Mouse (Mus musculus) heart, adult 9 months (tissue): ENCODE results near the gene 1700029I15Rik.

Experiments used
- DNase-seq, 2 experiments: peaks; one replicate each; pipeline ENCODE4 v3.0.0; 2022; ENCODE audit warnings: low spot score in 2 of 2

The 1700029I15Rik gene

GRCm38 (mm10) chr2:92381901-92382588 is at the start of gene 1700029I15Rik:
1700029I15Rik (plus strand) TSS chr2:92382538.
- DNase-seq = no peak

- no peak for DNase-seq
Observed at GRCm38 (mm10) chr2:92342418-92342817, 39.9 kb upstream of the 1700029I15Rik start.

GRCm38 (mm10) chr2:92347191-92347590 is 35.1 kb upstream of the 1700029I15Rik start:
- no peak for DNase-seq

- DNase-seq = no peak
Observed at GRCm38 (mm10) chr2:92349589-92350425, 32.5 kb upstream of the 1700029I15Rik start.

GRCm38 (mm10) chr2:92350686-92351085 is 31.7 kb upstream of the 1700029I15Rik start:
- DNase-seq = no peak

GRCm38 (mm10) chr2:92353402-92353801 is 28.9 kb upstream of the 1700029I15Rik start:
- no peak for DNase-seq

GRCm38 (mm10) chr2:92354224-92354623 is 28.1 kb upstream of the 1700029I15Rik start:
- peak; percentile 15 to 61 for DNase-seq

GRCm38 (mm10) chr2:92359301-92359700 is 23.0 kb upstream of the 1700029I15Rik start:
- no peak for DNase-seq

- no peak for DNase-seq
Observed at GRCm38 (mm10) chr2:92360186-92360823, 22.0 kb upstream of the 1700029I15Rik start.

GRCm38 (mm10) chr2:92360893-92361292 is 21.4 kb upstream of the 1700029I15Rik start:
- DNase-seq = no peak

GRCm38 (mm10) chr2:92361795-92362194 is 20.5 kb upstream of the 1700029I15Rik start:
- DNase-seq = no peak

GRCm38 (mm10) chr2:92362571-92363228 is 19.6 kb upstream of the 1700029I15Rik start:
- DNase-seq = no peak

- no peak for DNase-seq
Observed at GRCm38 (mm10) chr2:92364086-92364485, 18.3 kb upstream of the 1700029I15Rik start.

GRCm38 (mm10) chr2:92365568-92365967 is 16.8 kb upstream of the 1700029I15Rik start:
- no peak for DNase-seq

GRCm38 (mm10) chr2:92367383-92368029 is 14.8 kb upstream of the 1700029I15Rik start:
- DNase-seq = no peak

- no peak for DNase-seq
Observed at GRCm38 (mm10) chr2:92370375-92370774, 12.0 kb upstream of the 1700029I15Rik start.

- no peak for DNase-seq
Observed at GRCm38 (mm10) chr2:92370821-92371805, 11.2 kb upstream of the 1700029I15Rik start.

GRCm38 (mm10) chr2:92371971-92372690 is 10.2 kb upstream of the 1700029I15Rik start:
- no peak for DNase-seq

- DNase-seq = no peak
Observed at GRCm38 (mm10) chr2:92372767-92373436, 9.4 kb upstream of the 1700029I15Rik start.
